Mouse (Mus musculus): ENCODE measurements around the gene Wnt4.

Gene Wnt4

GRCm38 (mm10) chr4:137313511-137313910, 36.2 kb downstream of the Wnt4 start:
- no peak for DNase-seq

- no peak for DNase-seq
Observed at GRCm38 (mm10) chr4:137314561-137314960, 37.3 kb downstream of the Wnt4 start.

- DNase-seq: no peak
Observed at GRCm38 (mm10) chr4:137315061-137315460, 37.8 kb downstream of the Wnt4 start.

- no peak for DNase-seq
Observed at GRCm38 (mm10) chr4:137316027-137316770, 38.9 kb downstream of the Wnt4 start.

GRCm38 (mm10) chr4:137324926-137325325, 47.6 kb downstream of the Wnt4 start:
- no peak for DNase-seq

- no peak for DNase-seq
Observed at GRCm38 (mm10) chr4:137326494-137326893, 49.2 kb downstream of the Wnt4 start.

- DNase-seq: no peak
Observed at GRCm38 (mm10) chr4:137332051-137332450, 54.8 kb downstream of the Wnt4 start.

GRCm38 (mm10) chr4:137336468-137336867, 59.2 kb downstream of the Wnt4 start:
- no peak for DNase-seq

GRCm38 (mm10) chr4:137339415-137339814, 62.1 kb downstream of the Wnt4 start:
- no peak for DNase-seq

GRCm38 (mm10) chr4:137342816-137343215, 65.5 kb downstream of the Wnt4 start:
- DNase-seq: no peak

GRCm38 (mm10) chr4:137345112-137345511, 67.8 kb downstream of the Wnt4 start:
- no peak for DNase-seq

- peak; percentile 53 for DNase-seq
Observed at GRCm38 (mm10) chr4:137345790-137346189, 68.5 kb downstream of the Wnt4 start.

All from thymus, postnatal 14 days (tissue).